ENCODE assay signal across 15 mouse cellular contexts in genomic region chr1:33896116-33896515, GRCm38 (mm10). TPM values are rescaled to one million over a fixed set of nuclear protein-coding genes. Genes with fewer than 3 reads are reported as not detected.
"Had no signal": no experiment of that assay in that cellular context is flagged by ENCODE, and none has a peak within 500 bp of the region (broad histone marks: within the 10 kb centered on the region; RNA-seq: fewer than 3 reads in every experiment).

No protein-coding gene starts in this region.

- H3K9ac ChIP-seq: kidney, embryonic 15.5 days; liver, embryonic 15.5 days; midbrain, embryonic 13.5 days had no signal

- H3K4me2 ChIP-seq: kidney, embryonic 15.5 days; liver, embryonic 11.5 days; liver, embryonic 15.5 days; midbrain, embryonic 13.5 days had no signal

- H3K4me3 ChIP-seq: kidney, embryonic 15.5 days; left cerebral cortex, adult 2 months; limb, embryonic 10.5 days; liver, embryonic 15.5 days; midbrain, embryonic 13.5 days had no signal

- H3K4me1 ChIP-seq: kidney, embryonic 15.5 days; limb, embryonic 10.5 days; liver, embryonic 15.5 days; midbrain, embryonic 13.5 days had no signal

- H3K36me3 ChIP-seq: kidney, embryonic 15.5 days; limb, embryonic 10.5 days; liver, embryonic 15.5 days; midbrain, embryonic 13.5 days had no signal

- H3K27me3 ChIP-seq: kidney, embryonic 15.5 days; midbrain, embryonic 13.5 days had no signal

- H3K9me3 ChIP-seq: kidney, embryonic 15.5 days; limb, embryonic 10.5 days; liver, embryonic 15.5 days; midbrain, embryonic 13.5 days had no signal

- H3K27ac ChIP-seq: kidney, embryonic 15.5 days; left cerebral cortex, adult 2 months; limb, embryonic 10.5 days; liver, embryonic 15.5 days; midbrain, embryonic 13.5 days had no signal

- ATAC-seq: lung, postnatal 0 days; midbrain, embryonic 13.5 days had no signal

- DNase-seq: kidney, postnatal 14 days; lung, adult 2 months; lung, postnatal 36 days; right cerebral cortex, postnatal 4 days; spleen, adult 18-20 months; thymus, adult 18-20 months; thymus, postnatal 14 days had no signal

RNA-seq across cellular contexts. Expression of gene Bend6, which starts 11.5 kb away (rescaled TPM):
- total RNA-seq: megakaryocyte progenitor cell, adult 5-6 weeks had no signal
